Mouse (Mus musculus) G1E (cell line): ENCODE results near the gene Ikbkg. TPM values are rescaled to one million over a fixed set of nuclear protein-coding genes. Genes with fewer than 3 reads are reported as not detected.

ENCODE experiments used
- ATAC-seq: 2 replicates; pipeline ENCODE4 v1.8.0; 2016; ENCODE audit warnings: mild to moderate bottlenecking; ENCODE audit not compliant: insufficient number of reproducible peaks, poor library complexity, low FRiP score, severe bottlenecking; ENCODE audit errors: extremely low read depth
- DNase-seq: peaks from one replicate; pipeline ENCODE4 v3.0.0; 2012; ENCODE audit warnings: low spot score
- H3K27me3 ChIP-seq: 2 replicates; pipeline ENCODE4 v1.6.1; 2012; ENCODE audit warnings: mild to moderate bottlenecking, low read length, inconsistent platforms; ENCODE audit not compliant: insufficient read depth
- H3K36me3 ChIP-seq: replicated peaks from 2 replicates; pipeline ENCODE3; 2012; ENCODE audit warnings: mild to moderate bottlenecking, inconsistent platforms
- H3K4me1 ChIP-seq: 2 replicates; pipeline ENCODE4 v1.6.1; 2012; ENCODE audit warnings: low read depth, low read length, inconsistent platforms, mixed read lengths; ENCODE audit not compliant: insufficient read depth
- H3K4me3 ChIP-seq: 2 replicates; pipeline ENCODE4 v1.5.1; 2012; ENCODE audit warnings: low read depth, mild to moderate bottlenecking, inconsistent platforms, low read length, moderate library complexity, mixed read lengths
- H3K9me3 ChIP-seq: replicated peaks from 2 replicates; pipeline ENCODE4 v1.6.1; 2012; ENCODE audit warnings: inconsistent platforms
- CTCF ChIP-seq: IDR thresholded peaks from 2 replicates; pipeline ENCODE4 v1.5.1; 2012; ENCODE audit warnings: low read depth, low read length, inconsistent platforms, mixed read lengths
- GATA1 ChIP-seq: IDR thresholded peaks from 2 replicates; pipeline ENCODE4 v1.6.1; 2012; ENCODE audit warnings: borderline replicate concordance, low read length, inconsistent platforms, mixed read lengths
- GATA2 ChIP-seq: IDR thresholded peaks from 2 replicates; pipeline ENCODE4 v1.6.1; 2012; ENCODE audit warnings: low read depth, low read length, inconsistent platforms, borderline replicate concordance
- POLR2AphosphoS5 ChIP-seq: IDR thresholded peaks from 2 replicates; pipeline ENCODE4 v1.6.1; 2012; ENCODE audit warnings: low read depth, low read length, inconsistent platforms; ENCODE audit not compliant: insufficient replicate concordance
- TAL1 ChIP-seq: conservative IDR thresholded peaks from 2 replicates; pipeline ENCODE4 v1.6.1; 2012; ENCODE audit warnings: low read depth, low read length, inconsistent platforms, mixed read lengths
- polyA plus RNA-seq: library from polyadenylated mRNA; stranded (reverse); fragments of >175 nt; gene quantifications from 2 replicates; pipeline ENCODE4 v1.2.3, GENCODE M21; 2012
- total RNA-seq, 2 experiments: library from RNA; stranded (forward) in 1 of 2; stranded (reverse) in 1 of 2; fragments of 200-1000 nt in 1 of 2; fragments of >200 nt in 1 of 2; fragmentation: Nextera tagmentation in 1 of 2; gene quantifications; 2 replicates each; pipeline ENCODE4 v1.2.3; 2014 to 2017

Gene Ikbkg
- total and polyA plus RNA-seq, 3 experiments: 23.7 to 50.9 (median 29.1) TPM

GRCm38 (mm10) chrX:74413377-74413776 is 20.3 kb downstream of the Ikbkg start:
- DNase-seq (no peak), ATAC-seq (no peak; the same call in 1 of the 2 replicates)
- Histone ChIP-seq H3K4me3 (no peak overlapping the region), H3K9me3 (no peaks in the 10 kb centered on the region), H3K4me1 (no peaks in the 10 kb centered on the region), H3K36me3 (peaks cover 74% of the 10 kb centered on the region), H3K27me3 (no peaks in the 10 kb centered on the region)
- TF ChIP-seq TAL1: no peak
- peak; percentile 70 for TF ChIP-seq CTCF

DNA sequence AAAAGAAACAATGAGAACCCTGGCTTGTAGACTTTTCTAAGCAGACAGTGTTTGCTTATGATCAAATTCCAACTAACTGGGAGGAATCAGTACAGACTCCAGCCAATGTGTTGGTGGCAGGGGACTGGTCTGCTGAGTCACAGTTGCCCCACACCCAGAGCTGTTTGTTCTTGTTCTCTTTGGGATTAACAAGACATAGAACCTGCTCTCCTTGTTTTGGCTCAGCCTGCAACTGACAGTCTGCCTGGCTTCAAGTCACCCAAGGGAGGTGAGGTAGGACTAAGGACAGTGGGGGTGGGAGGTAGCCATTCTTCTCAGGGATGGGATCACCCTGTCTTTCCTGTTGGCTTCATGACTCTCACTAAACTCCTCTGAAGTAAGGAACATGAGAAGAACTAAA is 31.4 kb downstream of the Ikbkg start:
- TF ChIP-seq TAL1 (no peak), GATA2 (no peak), GATA1 (no peak), POLR2AphosphoS5 (no peak), CTCF (no peak)
- no peak for ATAC-seq
- peaks cover 42% of the 10 kb centered on the region for H3K4me1 ChIP-seq
- peaks cover 42% of the 10 kb centered on the region for H3K36me3 ChIP-seq
- no peaks in the 10 kb centered on the region for H3K27me3 ChIP-seq
- no peak overlapping the region for H3K4me3 ChIP-seq
- DNase-seq: no peak
- H3K9me3 ChIP-seq: no peaks in the 10 kb centered on the region

DNA sequence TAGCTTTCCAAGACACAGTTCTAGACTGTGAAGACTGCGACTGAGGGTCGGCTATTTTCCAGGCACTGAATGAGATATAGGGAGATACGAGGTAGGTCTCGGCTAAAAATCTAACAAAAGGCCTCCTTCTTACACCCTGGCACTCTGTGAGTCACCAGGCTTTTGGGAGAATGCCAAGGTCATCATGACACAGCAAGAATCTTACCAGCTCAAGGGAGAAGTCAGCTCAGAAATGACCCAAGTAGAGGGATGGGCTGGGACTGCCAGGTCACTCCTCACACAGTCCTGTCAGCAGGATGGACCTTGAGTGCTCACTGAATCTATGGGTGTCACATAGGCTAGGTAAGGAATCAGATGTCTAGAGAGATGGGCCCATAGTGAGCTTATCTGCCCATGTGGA is 32.1 kb downstream of the Ikbkg start:
- TF ChIP-seq POLR2AphosphoS5 (no peak), CTCF (no peak), TAL1 (no peak), GATA2 (no peak), GATA1 (no peak)

GRCm38 (mm10) chrX:74426256-74426655 is 33.2 kb downstream of the Ikbkg start:
- H3K4me1 ChIP-seq: peaks cover 48% of the 10 kb centered on the region
- no peaks in the 10 kb centered on the region for H3K9me3 ChIP-seq
- DNase-seq (no peak), ATAC-seq (no peak)
- H3K27me3 ChIP-seq: no peaks in the 10 kb centered on the region
- peaks cover 46% of the 10 kb centered on the region for H3K36me3 ChIP-seq
- no peak overlapping the region for H3K4me3 ChIP-seq
- no peak for TF ChIP-seq GATA2
- TF ChIP-seq POLR2AphosphoS5: no peak
- no peak for TF ChIP-seq GATA1
- TF ChIP-seq TAL1: no peak
- no peak for TF ChIP-seq CTCF

More for the DNA sequence above, 32.1 kb downstream of the Ikbkg start:
- ATAC-seq: peak; percentile 25
- Histone ChIP-seq H3K9me3 (no peaks in the 10 kb centered on the region), H3K27me3 (no peaks in the 10 kb centered on the region), H3K4me1 (peaks cover 42% of the 10 kb centered on the region), H3K4me3 (no peak overlapping the region; the same call in 1 of the 2 replicates), H3K36me3 (peaks cover 42% of the 10 kb centered on the region)
- DNase-seq: no peak

DNA sequence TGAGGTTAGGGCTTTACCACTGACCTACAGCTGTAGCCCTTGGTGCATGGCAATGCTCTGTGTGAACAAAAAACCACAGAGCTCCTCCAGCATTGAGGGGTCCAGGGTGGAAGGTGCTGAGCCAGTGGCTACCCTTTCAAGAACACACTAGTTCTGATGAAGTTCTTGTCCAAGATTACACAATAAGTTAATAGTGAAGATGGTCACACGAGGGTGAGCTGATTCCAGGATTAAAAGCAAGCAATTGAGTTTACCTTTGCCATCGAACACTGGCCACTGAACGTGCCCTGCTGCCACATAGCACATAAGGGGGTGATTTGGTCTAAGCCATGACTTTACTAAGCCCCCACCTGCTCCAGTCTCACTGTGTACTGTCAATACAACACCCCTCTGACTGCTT is 34.0 kb downstream of the Ikbkg start:
- peaks cover 48% of the 10 kb centered on the region for H3K4me1 ChIP-seq

GRCm38 (mm10) chrX:74428146-74428825 is 35.2 kb downstream of the Ikbkg start:
- Histone ChIP-seq H3K27me3 (no peaks in the 10 kb centered on the region), H3K36me3 (peaks cover 57% of the 10 kb centered on the region), H3K4me3 (peak overlapping the region; percentile 74), H3K9me3 (no peaks in the 10 kb centered on the region), H3K4me1 (peaks cover 48% of the 10 kb centered on the region)
- DNase-seq (no peak), ATAC-seq (no peak)
- no peak for TF ChIP-seq CTCF
- TF ChIP-seq GATA2: no peak
- TF ChIP-seq POLR2AphosphoS5: no peak
- no peak for TF ChIP-seq TAL1
- no peak for TF ChIP-seq GATA1

More for the DNA sequence above, 34.0 kb downstream of the Ikbkg start:
- TF ChIP-seq GATA1 (no peak), CTCF (no peak), GATA2 (no peak), TAL1 (no peak), POLR2AphosphoS5 (no peak)
- Histone ChIP-seq H3K9me3 (no peaks in the 10 kb centered on the region), H3K27me3 (no peaks in the 10 kb centered on the region), H3K4me3 (no peak overlapping the region; the same call in 1 of the 2 replicates), H3K36me3 (peaks cover 55% of the 10 kb centered on the region)
- no peak for ATAC-seq
- no peak for DNase-seq
